Mouse (Mus musculus) left cerebral cortex, adult 2 months (tissue): ENCODE results near the gene Ccdc42. TPM values are rescaled to one million over a fixed set of nuclear protein-coding genes. Genes with fewer than 3 reads are reported as not detected.

ENCODE experiments used
- DNase-seq, 2 experiments: peaks; one replicate each; pipeline ENCODE4 v3.0.0; 2021 to 2022; ENCODE audit warnings: low spot score in 2 of 2, mixed read lengths in 1 of 2; ENCODE audit errors: extremely low spot score in 1 of 2
- H3K27ac ChIP-seq: fragments of 200-600 bp; 2 replicates; pipeline ENCODE4 v1.8.1; 2022
- H3K4me3 ChIP-seq: fragments of 200-600 bp; 2 replicates; pipeline ENCODE4 v1.8.1; 2022
- CTCF ChIP-seq: fragments of 200-600 bp; IDR thresholded peaks from 2 replicates; pipeline ENCODE4 v1.8.1; 2022; ENCODE audit warnings: antibody characterized with exemption, mild to moderate bottlenecking, moderate library complexity
- intact Hi-C: fragments of 180-260 bp; cut with DNase I; formaldehyde crosslinking; loops from one replicate; pipeline ENCODE4 v1.15.1; 2025
- total RNA-seq, 2 experiments: library from RNA; stranded (reverse); gene quantifications; 2 replicates each; pipeline ENCODE4 v1.2.3; 2021

Ccdc42 gene
- total RNA-seq, 2 experiments from 2014 or later, result 0.66 to 1.2 TPM

DNA sequence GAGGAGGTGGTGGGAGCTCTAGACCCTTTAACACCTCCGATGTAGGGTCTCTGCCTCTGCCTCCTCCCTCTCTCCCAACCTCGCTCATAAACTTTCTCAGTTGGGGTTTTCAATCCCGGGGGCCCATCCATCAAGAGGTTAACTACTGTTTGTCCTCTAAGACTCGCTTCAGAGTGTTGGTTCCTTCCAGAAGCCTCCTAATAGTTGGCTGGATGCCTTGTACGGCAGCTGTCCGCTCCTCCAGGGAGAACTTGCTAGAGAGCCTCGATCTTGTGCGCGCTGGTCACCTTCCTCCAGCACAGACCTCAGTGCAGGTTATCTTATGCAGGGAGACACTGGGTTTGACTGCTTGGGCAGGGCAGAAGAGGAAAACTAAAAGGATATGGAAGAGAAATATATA lies 35.9 kb downstream of the Ccdc42 start:
- Histone ChIP-seq H3K4me3 (no peak overlapping the region), H3K27ac (peak overlapping the region; percentile 81)
- intact Hi-C loops, result no loop called here
- DNase-seq, result no peak
- TF ChIP-seq CTCF, result no peak

DNA sequence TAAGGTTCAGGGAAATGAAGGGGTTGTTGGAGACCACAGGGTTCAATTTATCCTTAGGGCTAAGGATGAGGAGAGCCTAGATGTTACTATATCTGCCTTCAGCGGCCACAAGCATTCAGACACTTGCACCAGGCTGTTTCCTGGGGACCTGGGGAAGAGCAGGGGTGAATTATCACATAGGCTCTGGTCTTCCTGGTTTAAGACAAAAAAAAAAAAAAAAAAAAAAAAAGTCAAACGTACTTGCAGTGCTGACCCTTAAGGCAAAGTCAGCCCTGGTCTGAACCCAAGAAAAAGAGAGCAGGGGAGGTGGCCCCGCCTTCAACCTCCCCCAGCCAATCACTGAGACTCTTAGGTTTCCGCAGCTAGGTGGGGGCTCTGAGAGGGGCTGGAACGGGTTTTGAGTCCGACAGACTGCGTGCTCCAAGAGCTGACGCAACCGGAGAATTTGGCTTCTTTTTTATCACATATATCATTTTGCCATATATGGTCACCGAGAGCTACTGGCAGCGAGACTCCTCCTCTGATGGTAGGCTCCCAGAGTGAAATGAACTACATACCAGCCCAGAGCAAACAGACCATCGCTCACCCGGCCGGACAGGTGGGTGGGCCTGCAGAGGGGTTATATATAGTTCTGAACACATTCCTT lies 36.5 kb downstream of the Ccdc42 start:
- peak overlapping the region; percentile 81 for H3K27ac ChIP-seq
- peak overlapping the region; percentile 40 for H3K4me3 ChIP-seq
- no peak for TF ChIP-seq CTCF
- intact Hi-C loops, result no loop called here
- peak; percentile 54 to 56 for DNase-seq

DNA sequence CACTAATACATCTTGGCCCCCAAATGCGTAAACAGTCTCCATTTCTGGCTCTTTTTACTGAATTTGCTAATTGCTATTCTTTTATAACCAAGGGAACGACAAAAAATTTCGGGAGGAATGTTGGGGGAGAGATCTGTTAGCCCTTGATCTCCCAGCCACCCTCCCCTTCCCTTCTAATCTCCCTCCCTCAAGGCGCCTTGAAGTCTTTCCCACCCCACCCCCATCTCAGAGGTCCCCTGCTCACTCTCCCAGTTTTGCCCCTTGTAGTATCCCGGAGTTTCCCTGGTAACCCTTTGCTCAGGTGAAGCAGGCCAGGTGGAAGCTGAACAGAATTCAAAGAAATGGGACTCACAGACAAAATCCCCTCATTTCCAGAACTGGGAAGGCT lies 37.0 kb downstream of the Ccdc42 start:
- H3K27ac ChIP-seq, result peak overlapping the region; percentile 81
- no peak for TF ChIP-seq CTCF
- intact Hi-C loops, result no loop called here
- H3K4me3 ChIP-seq, result peak overlapping the region; percentile 40
- no peak for DNase-seq

DNA sequence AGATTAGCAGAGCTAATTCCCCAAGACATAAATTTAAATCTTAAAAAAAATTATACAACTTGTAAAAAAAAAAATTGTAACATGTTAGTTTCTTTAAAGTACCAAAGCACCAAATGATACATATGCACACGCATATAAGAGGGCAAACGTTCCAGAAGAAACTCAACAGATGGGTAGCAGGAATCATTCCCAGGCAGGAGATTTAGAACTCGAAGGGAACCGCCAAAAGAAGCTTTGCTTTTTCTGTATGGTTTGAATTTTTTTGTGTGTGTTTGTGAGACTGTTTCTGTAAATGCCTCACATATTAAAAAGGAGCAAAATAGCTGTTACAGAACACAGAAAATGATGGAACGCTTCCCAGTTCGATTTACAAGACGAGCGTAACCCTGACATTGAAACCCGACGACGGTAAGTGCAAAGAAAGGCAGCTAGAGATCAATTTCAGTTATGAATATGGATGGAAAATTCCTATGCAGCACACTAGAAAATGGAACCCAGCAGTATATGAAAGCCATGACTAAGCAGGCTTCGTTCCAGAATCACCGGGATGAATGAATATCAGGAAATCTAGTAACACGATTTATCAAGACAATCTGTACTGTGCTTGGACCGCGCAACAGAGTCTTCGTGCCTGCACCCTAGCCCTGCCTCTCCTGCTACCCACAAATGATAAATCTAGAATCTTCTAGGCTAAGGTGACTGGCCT lies 44.9 kb downstream of the Ccdc42 start:
- DNase-seq, result no peak
- Histone ChIP-seq H3K4me3 (no peak overlapping the region), H3K27ac (peak overlapping the region; percentile 53; the same call in 1 of the 2 replicates)
- TF ChIP-seq CTCF, result no peak
- intact Hi-C loops, result no loop called here

DNA sequence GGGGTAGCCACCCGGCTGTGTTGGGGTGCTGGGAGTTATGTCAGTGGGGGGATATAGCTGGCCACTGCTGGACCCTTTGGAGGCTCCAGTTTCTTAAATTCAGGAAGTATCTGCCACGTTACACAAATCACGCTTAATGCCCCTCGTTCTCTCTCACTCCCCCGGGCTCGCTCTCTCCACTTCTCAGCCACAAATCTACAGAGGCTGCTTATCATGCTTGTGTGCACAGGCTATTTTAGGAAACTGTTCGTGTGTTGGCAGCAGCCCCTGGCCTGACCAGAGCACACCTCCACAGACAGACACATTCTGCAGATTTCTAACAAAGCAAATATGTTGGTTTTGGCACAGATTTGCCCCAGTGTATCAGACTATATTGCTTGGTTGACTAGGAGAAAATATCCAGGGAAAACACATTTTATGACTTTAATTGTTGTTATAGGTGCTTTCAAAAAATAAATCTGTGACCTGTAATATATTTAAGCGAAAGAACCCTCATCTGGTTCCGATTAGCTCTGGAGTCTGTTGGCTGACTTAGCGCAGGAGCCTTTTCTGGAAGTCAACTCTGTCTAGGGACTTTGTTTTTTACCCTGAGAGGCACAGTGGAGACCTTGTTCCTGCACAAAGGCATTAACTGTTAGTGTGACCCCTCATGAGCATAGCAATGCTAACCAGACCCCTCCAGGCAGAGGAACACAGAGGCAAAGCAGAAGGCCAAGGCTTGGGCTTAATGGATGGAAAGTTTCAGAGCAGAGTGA lies 51.2 kb downstream of the Ccdc42 start:
- intact Hi-C loops, result no loop called here
- TF ChIP-seq CTCF, result no peak
- Histone ChIP-seq H3K27ac (no peak overlapping the region), H3K4me3 (no peak overlapping the region)
- DNase-seq, result no peak

DNA sequence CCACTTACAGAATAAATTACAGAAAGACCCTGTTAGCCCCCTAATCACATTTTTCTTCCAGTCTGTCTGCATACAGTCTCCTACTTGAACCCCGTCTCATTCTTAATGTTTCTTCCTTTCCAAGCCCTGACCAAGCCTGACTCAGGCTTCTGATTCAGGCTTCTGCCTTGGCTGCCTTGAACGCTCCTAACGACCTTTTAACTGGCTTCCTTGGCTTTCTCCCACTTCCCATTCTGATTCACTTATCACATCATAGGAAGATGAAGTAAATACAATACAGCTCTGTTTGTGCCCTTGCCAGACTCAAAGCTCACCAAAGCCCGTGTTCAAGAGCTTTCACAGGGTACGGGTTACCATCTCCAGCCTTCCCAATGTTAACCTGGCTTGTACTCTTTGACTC lies 54.5 kb downstream of the Ccdc42 start:
- Histone ChIP-seq H3K4me3 (no peak overlapping the region), H3K27ac (no peak overlapping the region)
- no peak for TF ChIP-seq CTCF
- intact Hi-C loops, result no loop called here
- DNase-seq, result no peak

DNA sequence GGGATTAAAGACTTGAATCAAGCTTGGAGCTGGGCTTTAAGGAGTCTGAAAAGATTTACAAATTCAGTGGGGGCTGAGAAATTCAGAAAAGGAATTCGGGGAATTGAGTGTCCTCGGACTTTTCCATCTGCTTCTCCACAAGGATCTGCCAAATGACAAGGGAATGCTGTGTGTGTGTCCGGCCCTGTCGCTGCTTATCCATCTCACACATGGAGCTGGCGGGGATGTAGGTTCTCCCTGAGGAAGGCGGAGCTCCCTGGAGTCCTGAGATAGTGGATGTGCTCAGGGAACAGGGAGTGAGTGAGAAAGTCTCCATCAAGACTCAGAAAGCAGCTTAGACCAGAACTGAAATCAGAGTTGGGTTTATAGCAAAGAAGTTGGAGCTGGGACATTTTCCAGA lies 58.0 kb downstream of the Ccdc42 start:
- H3K27ac ChIP-seq, result no peak overlapping the region
- no peak for TF ChIP-seq CTCF
- no peak for DNase-seq
- no peak overlapping the region for H3K4me3 ChIP-seq
- intact Hi-C loops, result no loop called here

Other genes starting within 250 kb of the Ccdc42 start
- gene Ntn1, start 186.2 kb upstream of the Ccdc42 start, total RNA-seq, result 1 to 10 TPM; 6.0 to 7.4 TPM
- 1 to 10 TPM; 2.6 to 2.9 TPM for gene Pik3r5, start 154.9 kb upstream of the Ccdc42 start, total RNA-seq
- 1 to 10 TPM; 5.0 to 6.4 TPM for gene Pik3r6, start 84.0 kb upstream of the Ccdc42 start, total RNA-seq
- not detected for gene Mfsd6l, start 30.8 kb upstream of the Ccdc42 start, total RNA-seq
- gene Myh10, start 104.5 kb downstream of the Ccdc42 start, total RNA-seq, result 100 to 1,000 TPM; 219 to 221 TPM